Mouse (Mus musculus) MEL (cell line): ENCODE data around the gene 6330409D20Rik. TPM values are rescaled to one million over a fixed set of nuclear protein-coding genes. Genes with fewer than 3 reads are reported as not detected.

Source experiments
- DNase-seq: peaks from one replicate; pipeline ENCODE4 v3.0.0; 2011; ENCODE audit warnings: low read depth, low spot score
- H3K27ac ChIP-seq: 2 replicates; pipeline ENCODE4 v1.5.1; 2012; ENCODE audit warnings: low read depth, mild to moderate bottlenecking, control low read depth, low read length, moderate library complexity; ENCODE audit not compliant: control insufficient read depth
- H3K27me3 ChIP-seq, 2 experiments: fragments of 150-350 bp in 1 of 2; sonication (generic) in 1 of 2; 2 replicates each; pipeline ENCODE4 v1.6.1; 2012; ENCODE audit warnings: low read length in 2 of 2, mild to moderate bottlenecking in 2 of 2, improper control_type of control experiment in 1 of 2, moderate library complexity in 1 of 2; ENCODE audit not compliant: insufficient read depth in 2 of 2, control insufficient read depth in 1 of 2
- H3K36me3 ChIP-seq, 2 experiments: 2 replicates each; pipeline ENCODE4 v1.6.1; 2012 to 2014; ENCODE audit warnings: low read length in 2 of 2, improper control_type of control experiment in 1 of 2, inconsistent platforms in 1 of 2, mild to moderate bottlenecking in 1 of 2; ENCODE audit not compliant: insufficient read depth in 2 of 2, control insufficient read depth in 1 of 2
- H3K4me1 ChIP-seq, 2 experiments: fragments of 150-350 bp in 1 of 2; sonication (generic) in 1 of 2; 2 replicates each; pipeline ENCODE4 v1.6.1; 2012; ENCODE audit warnings: low read length in 2 of 2, improper control_type of control experiment in 1 of 2, mild to moderate bottlenecking in 1 of 2; ENCODE audit not compliant: insufficient read depth in 2 of 2, control insufficient read depth in 1 of 2
- H3K4me3 ChIP-seq, 2 experiments: fragments of 150-350 bp in 1 of 2; sonication (generic) in 1 of 2; 2 replicates each; pipeline ENCODE4 v1.5.1; 2012; ENCODE audit warnings: low read depth in 2 of 2, low read length in 2 of 2, mild to moderate bottlenecking in 2 of 2, moderate library complexity in 2 of 2, control low read depth in 1 of 2, improper control_type of control experiment in 1 of 2; ENCODE audit not compliant: control insufficient read depth in 1 of 2, insufficient read depth in 1 of 2
- H3K79me2 ChIP-seq: 2 replicates; pipeline ENCODE4 v1.6.1; 2012; ENCODE audit warnings: mild to moderate bottlenecking, low read length, moderate library complexity; ENCODE audit not compliant: control insufficient read depth, poor library complexity, insufficient read depth
- H3K9ac ChIP-seq: 2 replicates; pipeline ENCODE4 v1.6.1; 2012; ENCODE audit warnings: low read depth, mild to moderate bottlenecking, control low read depth, low read length, moderate library complexity; ENCODE audit not compliant: control insufficient read depth, poor library complexity, severe bottlenecking
- H3K9me3 ChIP-seq: fragments of 150-350 bp; sonication (generic); replicated peaks from 2 replicates; pipeline ENCODE4 v1.6.1; 2012; ENCODE audit warnings: mild to moderate bottlenecking, low read length, improper control_type of control experiment, moderate library complexity; ENCODE audit not compliant: insufficient read depth
- CHD1 ChIP-seq: IDR thresholded peaks from 2 replicates; pipeline ENCODE4 v1.6.1; 2012; ENCODE audit warnings: low read depth, mild to moderate bottlenecking, inconsistent platforms, low read length, improper control_type of control experiment
- CHD2 ChIP-seq: IDR thresholded peaks from 2 replicates; pipeline ENCODE4 v1.6.1; 2011; ENCODE audit warnings: low read length, improper control_type of control experiment
- CTCF ChIP-seq, 3 experiments: IDR thresholded peaks in 2 of 3; conservative IDR thresholded peaks in 1 of 3; 2 replicates each; pipeline ENCODE4 v1.5.1; 2011 to 2012; ENCODE audit warnings: low read length in 3 of 3, low read depth in 2 of 3, mild to moderate bottlenecking in 2 of 3, improper control_type of control experiment in 1 of 3, inconsistent platforms in 1 of 3, mixed read lengths in 1 of 3, moderate library complexity in 1 of 3; ENCODE audit not compliant: control insufficient read depth in 1 of 3, insufficient read depth in 1 of 3, poor library complexity in 1 of 3, severe bottlenecking in 1 of 3
- E2F4 ChIP-seq: IDR thresholded peaks from 2 replicates; pipeline ENCODE4 v1.6.1; 2011; ENCODE audit warnings: low read depth, low read length, improper control_type of control experiment, borderline replicate concordance
- ELF1 ChIP-seq: IDR thresholded peaks from 2 replicates; pipeline ENCODE4 v1.6.1; 2014; ENCODE audit warnings: low read depth, mild to moderate bottlenecking, inconsistent platforms, low read length, improper control_type of control experiment, moderate library complexity
- EP300 ChIP-seq, 2 experiments: IDR thresholded peaks; 2 replicates each; pipeline ENCODE4 v1.6.1; 2011; ENCODE audit warnings: improper control_type of control experiment in 2 of 2, low read length in 2 of 2, low read depth in 1 of 2, mild to moderate bottlenecking in 1 of 2
- GATA1 ChIP-seq: IDR thresholded peaks from 2 replicates; pipeline ENCODE4 v1.6.1; 2011; ENCODE audit warnings: low read depth, low read length, improper control_type of control experiment
- HCFC1 ChIP-seq: IDR thresholded peaks from 2 replicates; pipeline ENCODE4 v1.6.1; 2012; ENCODE audit warnings: low read depth, mild to moderate bottlenecking, inconsistent platforms, low read length, improper control_type of control experiment, moderate library complexity
- JUND ChIP-seq: IDR thresholded peaks from 2 replicates; pipeline ENCODE4 v1.6.1; 2011; ENCODE audit warnings: low read depth, mild to moderate bottlenecking, improper control_type of control experiment, low read length
- MAFK ChIP-seq: IDR thresholded peaks from 2 replicates; pipeline ENCODE4 v1.6.1; 2011; ENCODE audit warnings: low read depth, mild to moderate bottlenecking, low read length, improper control_type of control experiment, borderline replicate concordance
- MYC ChIP-seq: IDR thresholded peaks from 2 replicates; pipeline ENCODE4 v1.6.1; 2011; ENCODE audit warnings: low read depth, mild to moderate bottlenecking, low read length, improper control_type of control experiment, moderate library complexity
- NELFE ChIP-seq: IDR thresholded peaks from 2 replicates; pipeline ENCODE4 v1.6.1; 2011; ENCODE audit warnings: low read depth, low read length, improper control_type of control experiment
- POLR2AphosphoS2 ChIP-seq: IDR thresholded peaks from 2 replicates; pipeline ENCODE4 v1.6.1; 2011; ENCODE audit warnings: low read length, improper control_type of control experiment
- RAD21 ChIP-seq: IDR thresholded peaks from 2 replicates; pipeline ENCODE4 v1.6.1; 2011; ENCODE audit warnings: mild to moderate bottlenecking, low read depth, low read length, improper control_type of control experiment
- RCOR1 ChIP-seq: IDR thresholded peaks from 2 replicates; pipeline ENCODE4 v1.6.1; 2012; ENCODE audit warnings: low read depth, mild to moderate bottlenecking, inconsistent platforms, low read length, improper control_type of control experiment
- SIN3A ChIP-seq: IDR thresholded peaks from 2 replicates; pipeline ENCODE4 v1.6.1; 2012; ENCODE audit warnings: low read length, improper control_type of control experiment, inconsistent platforms
- SMC3 ChIP-seq: IDR thresholded peaks from 2 replicates; pipeline ENCODE4 v1.6.1; 2011; ENCODE audit warnings: low read depth, low read length, improper control_type of control experiment
- TAL1 ChIP-seq: IDR thresholded peaks from 2 replicates; pipeline ENCODE4 v1.6.1; 2012; ENCODE audit warnings: mild to moderate bottlenecking, inconsistent platforms, low read length, moderate library complexity, mixed read lengths
- TBP ChIP-seq: IDR thresholded peaks from 2 replicates; pipeline ENCODE4 v1.8.0; 2011; ENCODE audit warnings: low read depth, low read length, improper control_type of control experiment
- USF2 ChIP-seq, 2 experiments: IDR thresholded peaks; 2 replicates each; pipeline ENCODE4 v1.6.1; 2011 to 2012; ENCODE audit warnings: improper control_type of control experiment in 2 of 2, low read length in 2 of 2, borderline replicate concordance in 1 of 2, inconsistent platforms in 1 of 2, low read depth in 1 of 2, mild to moderate bottlenecking in 1 of 2; ENCODE audit not compliant: insufficient read depth in 1 of 2
- ZC3H11A ChIP-seq: IDR thresholded peaks from 2 replicates; pipeline ENCODE4 v1.6.1; 2012; ENCODE audit warnings: low read depth, mild to moderate bottlenecking, inconsistent platforms, low read length, improper control_type of control experiment
- polyA plus RNA-seq, 2 experiments: library from polyadenylated mRNA; stranded (reverse) in 1 of 2; unstranded in 1 of 2; fragments of >175 nt in 1 of 2; fragments of >200 nt in 1 of 2; gene quantifications; 2 replicates each; pipeline versions ENCODE4 v1.2.1 to v1.2.4; 2012; ENCODE audit warnings: low replicate concordance in 2 of 2, low read depth in 1 of 2; ENCODE audit not compliant: insufficient read length in 2 of 2, insufficient read depth in 1 of 2, missing spikeins in 1 of 2
- total RNA-seq: library from RNA; depleted of rRNA; stranded (reverse); fragments of 300-350 nt; gene quantifications from 2 replicates; pipeline ENCODE4 v1.2.3, GENCODE M21; 2012

Gene 6330409D20Rik
- total and polyA plus RNA-seq, 3 experiments = not detected

DNA sequence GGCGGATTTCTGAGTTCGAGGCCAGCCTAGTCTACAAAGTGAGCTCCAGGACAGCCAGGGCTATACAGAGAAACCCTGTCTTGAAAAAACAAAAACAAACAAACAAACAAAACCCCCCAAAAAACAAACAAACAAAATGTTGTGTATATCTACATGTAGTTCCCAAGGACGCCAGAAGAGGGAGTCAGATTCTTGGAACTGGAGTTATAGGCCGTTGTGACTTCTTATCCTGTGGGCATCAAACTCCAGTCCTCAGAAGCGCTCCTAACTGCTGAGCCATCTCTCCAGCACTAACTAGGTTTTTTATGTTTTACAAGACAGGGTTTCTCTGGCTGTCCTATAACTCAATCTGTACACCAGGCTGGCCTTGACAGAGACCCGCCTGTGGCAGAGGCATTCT is 46.4 kb upstream of the 6330409D20Rik start:
- peak; percentile 45 for DNase-seq
- no peak overlapping the region for H3K27ac ChIP-seq
- H3K4me3 ChIP-seq = no peak overlapping the region
- no peaks in the 10 kb centered on the region for H3K79me2 ChIP-seq
- no peak overlapping the region for H3K9ac ChIP-seq
- H3K27me3 ChIP-seq = no peaks in the 10 kb centered on the region
- no peaks in the 10 kb centered on the region for H3K9me3 ChIP-seq
- TF ChIP-seq CTCF (IDR thresholded peaks at IDR 0.05 in 2 of 3, conservative IDR thresholded peaks at IDR 0.05 in 1 of 3; ENCODE audit: control insufficient read depth in 1 of 3, insufficient read depth in 1 of 3, low read depth in 2 of 3, low read length in 3 of 3, poor library complexity in 1 of 3, severe bottlenecking in 1 of 3) (peak; percentile 23 to 60 (median 56); a peak in 4 of 6 replicates), SMC3 (peak; percentile 53), ELF1 (no peak), RAD21 (peak; percentile 38)
- H3K4me1 ChIP-seq = no peaks in the 10 kb centered on the region
- H3K36me3 ChIP-seq = no peaks in the 10 kb centered on the region

- TF ChIP-seq CTCF (IDR thresholded peaks at IDR 0.05 in 2 of 3, conservative IDR thresholded peaks at IDR 0.05 in 1 of 3; ENCODE audit: control insufficient read depth in 1 of 3, insufficient read depth in 1 of 3, low read depth in 2 of 3, low read length in 3 of 3, poor library complexity in 1 of 3, severe bottlenecking in 1 of 3) = no peak
- no peak for TF ChIP-seq E2F4
- no peak for TF ChIP-seq CHD1
- TF ChIP-seq TAL1 = no peak
- no peak for TF ChIP-seq MAFK
- no peak for TF ChIP-seq RAD21
- TF ChIP-seq EP300 (IDR thresholded peaks at IDR 0.05; ENCODE audit: low read depth in 1 of 2, low read length in 2 of 2) = no peak
- peak; percentile 45; the same call in 1 of the 2 replicates for TF ChIP-seq SIN3A
- 0 out of 2 replicates have a peak, but pooled peaks have one; percentile 26 for TF ChIP-seq HCFC1
- TF ChIP-seq MYC = no peak
- TF ChIP-seq, all 39 proteins: peak for 2
- no peaks in the 10 kb centered on the region for H3K27me3 ChIP-seq
- no peaks in the 10 kb centered on the region for H3K9me3 ChIP-seq
- no peak within 1 kb of the TSS for H3K9ac ChIP-seq
- H3K4me1 ChIP-seq = no peaks in the 10 kb centered on the region
- no peaks in the 10 kb centered on the region for H3K79me2 ChIP-seq
- no peak within 1 kb of the TSS for H3K4me3 ChIP-seq
- no peak within 1 kb of the TSS for H3K27ac ChIP-seq
- no peaks in the 10 kb centered on the region for H3K36me3 ChIP-seq
- DNase-seq = peak; percentile 29
These were observed 43.3 kb upstream of the 6330409D20Rik start, which contains the start of gene Cfap157 for GRCm38 (mm10) chr2:32784048-32784681. TSS of gene Cfap157 (minus strand) at chr2:32784428.

GRCm38 (mm10) chr2:32781710-32782109 is 40.9 kb upstream of the 6330409D20Rik start:
- DNase-seq = no peak
- Histone ChIP-seq H3K27me3 (no peaks in the 10 kb centered on the region), H3K79me2 (no peaks in the 10 kb centered on the region), H3K9ac (no peak overlapping the region), H3K36me3 (no peaks in the 10 kb centered on the region), H3K27ac (no peak overlapping the region), H3K4me3 (no peak overlapping the region), H3K4me1 (peaks cover 0 to under 1% of the 10 kb centered on the region in 2 experiments; a peak in 1 of 4 replicates), H3K9me3 (no peaks in the 10 kb centered on the region)
- no peak for TF ChIP-seq TBP
- no peak for TF ChIP-seq JUND
- no peak for TF ChIP-seq USF2 (IDR thresholded peaks at IDR 0.05; ENCODE audit: borderline replicate concordance in 1 of 2, insufficient read depth in 1 of 2, low read depth in 1 of 2, low read length in 2 of 2)
- TF ChIP-seq NELFE = no peak
- TF ChIP-seq ZC3H11A = no peak
- TF ChIP-seq POLR2AphosphoS2 = no peak
- TF ChIP-seq CHD2 = no peak
- TF ChIP-seq MAFK = no peak
- TF ChIP-seq TAL1 = no peak
- TF ChIP-seq GATA1 = no peak
- TF ChIP-seq RAD21 = no peak
- no peak for TF ChIP-seq RCOR1
